Mouse (Mus musculus) CH12.LX (cell line): Measurements from ENCODE around the gene Zfp697. TPM values are rescaled to one million over a fixed set of nuclear protein-coding genes. Genes with fewer than 3 reads are reported as not detected.

Source experiments
- DNase-seq: peaks from one replicate; pipeline ENCODE4 v3.0.0-alpha.2; 2013; ENCODE audit errors: extremely low read depth
- H3K27ac ChIP-seq: 2 replicates; pipeline ENCODE4 v1.5.1; 2012; ENCODE audit warnings: low read depth, mild to moderate bottlenecking, control low read depth, moderate library complexity; ENCODE audit not compliant: insufficient read depth
- H3K27me3 ChIP-seq: replicated peaks from 2 replicates; pipeline ENCODE3; 2012; ENCODE audit warnings: inconsistent platforms
- H3K36me3 ChIP-seq, 2 experiments: replicated peaks in 1 of 2; 2 replicates each; pipeline versions ENCODE3 to v1.6.1; 2012; ENCODE audit warnings: inconsistent platforms in 1 of 2, low read length in 1 of 2, mild to moderate bottlenecking in 1 of 2, mixed read lengths in 1 of 2, moderate library complexity in 1 of 2; ENCODE audit not compliant: control insufficient read depth in 1 of 2, insufficient read depth in 1 of 2
- H3K4me1 ChIP-seq, 2 experiments: 2 replicates each; pipeline ENCODE4 v1.6.1; 2012; ENCODE audit warnings: inconsistent platforms in 1 of 2, moderate library complexity in 1 of 2; ENCODE audit not compliant: insufficient read depth in 2 of 2, control insufficient read depth in 1 of 2
- H3K4me2 ChIP-seq: 2 replicates; pipeline ENCODE4 v1.6.1; 2012; ENCODE audit warnings: low read depth, mild to moderate bottlenecking, control low read depth; ENCODE audit not compliant: poor library complexity, insufficient read depth, severe bottlenecking
- H3K4me3 ChIP-seq, 3 experiments: fragments of 150-350 bp in 1 of 3; sonication (generic) in 1 of 3; replicated peaks in 1 of 3; 2 replicates each; pipeline versions ENCODE3 to v1.5.1; 2011 to 2012; ENCODE audit warnings: low read depth in 2 of 3, low read length in 2 of 3, mild to moderate bottlenecking in 2 of 3, moderate library complexity in 2 of 3, control low read depth in 1 of 3, improper control_type of control experiment in 1 of 3, inconsistent platforms in 1 of 3, mixed read lengths in 1 of 3; ENCODE audit not compliant: poor library complexity in 1 of 3
- H3K79me2 ChIP-seq: replicated peaks from 2 replicates; pipeline ENCODE4 v1.6.1; 2012; ENCODE audit warnings: mild to moderate bottlenecking, moderate library complexity; ENCODE audit not compliant: control insufficient read depth, poor library complexity, insufficient read depth, severe bottlenecking; ENCODE audit errors: extremely low read depth
- H3K9ac ChIP-seq: 2 replicates; pipeline ENCODE4 v1.6.1; 2012; ENCODE audit warnings: low read depth, mild to moderate bottlenecking, control low read depth, moderate library complexity; ENCODE audit not compliant: insufficient read depth
- H3K9me3 ChIP-seq: replicated peaks from 2 replicates; pipeline ENCODE3; 2012; ENCODE audit warnings: low read length, inconsistent platforms, mixed read lengths
- BHLHE40 ChIP-seq: IDR thresholded peaks from 2 replicates; pipeline ENCODE4 v1.6.1; 2011; ENCODE audit warnings: mild to moderate bottlenecking, low read depth, low read length, improper control_type of control experiment
- ELF1 ChIP-seq: IDR thresholded peaks from 2 replicates; pipeline ENCODE4 v1.6.1; 2014; ENCODE audit warnings: low read depth, mild to moderate bottlenecking, inconsistent platforms, low read length, improper control_type of control experiment
- EP300 ChIP-seq: IDR thresholded peaks from 2 replicates; pipeline ENCODE4 v1.6.1; 2011; ENCODE audit warnings: low read length, improper control_type of control experiment
- ETS1 ChIP-seq: conservative IDR thresholded peaks from 2 replicates; pipeline ENCODE4 v1.6.1; 2012; ENCODE audit warnings: low read depth, mild to moderate bottlenecking, inconsistent platforms, low read length, improper control_type of control experiment, moderate library complexity
- HCFC1 ChIP-seq: IDR thresholded peaks from 2 replicates; pipeline ENCODE4 v1.6.1; 2012; ENCODE audit warnings: low read depth, mild to moderate bottlenecking, inconsistent platforms, low read length, improper control_type of control experiment
- IRF4 ChIP-seq: IDR thresholded peaks from 2 replicates; pipeline ENCODE4 v1.6.1; 2014; ENCODE audit warnings: low read depth, mild to moderate bottlenecking, inconsistent platforms, low read length, improper control_type of control experiment
- KAT2A ChIP-seq: IDR thresholded peaks from 2 replicates; pipeline ENCODE4 v1.6.1; 2012; ENCODE audit warnings: low read length, improper control_type of control experiment, inconsistent platforms; ENCODE audit not compliant: insufficient replicate concordance
- MAX ChIP-seq: IDR thresholded peaks from 2 replicates; pipeline ENCODE4 v1.6.1; 2011; ENCODE audit warnings: low read length, improper control_type of control experiment
- MEF2A ChIP-seq: IDR thresholded peaks from 2 replicates; pipeline ENCODE4 v1.6.1; 2014; ENCODE audit warnings: low read depth, mild to moderate bottlenecking, inconsistent platforms, low read length, improper control_type of control experiment, borderline replicate concordance
- MXI1 ChIP-seq: IDR thresholded peaks from 2 replicates; pipeline ENCODE4 v1.6.1; 2011; ENCODE audit warnings: mild to moderate bottlenecking, low read depth, low read length, improper control_type of control experiment
- MYC ChIP-seq: IDR thresholded peaks from 2 replicates; pipeline ENCODE4 v1.6.1; 2011; ENCODE audit warnings: low read depth, mild to moderate bottlenecking, improper control_type of control experiment, low read length
- NRF1 ChIP-seq: IDR thresholded peaks from 2 replicates; pipeline ENCODE4 v1.6.1; 2014; ENCODE audit warnings: low read depth, mild to moderate bottlenecking, inconsistent platforms, low read length, improper control_type of control experiment, moderate library complexity
- PAX5 ChIP-seq: IDR thresholded peaks from 2 replicates; pipeline ENCODE4 v1.6.1; 2012; ENCODE audit warnings: low read length, inconsistent platforms, mixed read lengths
- RCOR1 ChIP-seq: conservative IDR thresholded peaks from 2 replicates; pipeline ENCODE4 v1.6.1; 2012; ENCODE audit warnings: low read depth, mild to moderate bottlenecking, inconsistent platforms, low read length, improper control_type of control experiment
- SIN3A ChIP-seq: IDR thresholded peaks from 2 replicates; pipeline ENCODE4 v1.6.1; 2012; ENCODE audit warnings: low read length, improper control_type of control experiment, inconsistent platforms
- TBP ChIP-seq: conservative IDR thresholded peaks from 2 replicates; pipeline ENCODE4 v1.6.1; 2011; ENCODE audit warnings: low read depth, low read length, improper control_type of control experiment
- TCF12 ChIP-seq: IDR thresholded peaks from 2 replicates; pipeline ENCODE4 v1.6.1; 2014; ENCODE audit warnings: low read depth, mild to moderate bottlenecking, inconsistent platforms, low read length, improper control_type of control experiment
- USF1 ChIP-seq: IDR thresholded peaks from 2 replicates; pipeline ENCODE4 v1.6.1; 2014; ENCODE audit warnings: low read depth, mild to moderate bottlenecking, inconsistent platforms, low read length, improper control_type of control experiment
- USF2 ChIP-seq: conservative IDR thresholded peaks from 2 replicates; pipeline ENCODE4 v1.6.1; 2011; ENCODE audit warnings: low read depth, low read length, improper control_type of control experiment
- ZMIZ1 ChIP-seq: IDR thresholded peaks from 2 replicates; pipeline ENCODE4 v1.6.1; 2012; ENCODE audit warnings: low read depth, mild to moderate bottlenecking, inconsistent platforms, low read length, improper control_type of control experiment
- dilution Hi-C: fragments of 300-500 bp; cut with MboI; formaldehyde crosslinking; loops from 2 replicates; pipeline ENCODE4 v1.14.3; 2020; ENCODE audit warnings: low sequenced_read_pairs; ENCODE audit not compliant: extremely low pct_unique_long_range_greater_than_20kb, extremely low pct_ligation_motif_present
- in situ Hi-C: fragments of 300-500 bp; cut with MboI; formaldehyde crosslinking; loops from 3 replicates; pipeline ENCODE4 v1.14.3; 2019; ENCODE audit warnings: low sequenced_read_pairs, low pct_ligation_motif_present, low pct_unique_long_range_greater_than_20kb, mixed read lengths
- polyA plus RNA-seq: library from polyadenylated mRNA; unstranded; fragments of >175 nt; gene quantifications from 2 replicates; pipeline ENCODE4 v1.2.1, GENCODE M21; 2012; ENCODE audit warnings: low read depth; ENCODE audit not compliant: insufficient read length
- total RNA-seq, 2 experiments: library from RNA; depleted of rRNA; stranded (reverse); fragments of 300-350 nt in 1 of 2; fragments of >200 nt in 1 of 2; gene quantifications; 2 replicates each; pipeline ENCODE4 v1.2.3; 2012 to 2014

The Zfp697 gene
- total and polyA plus RNA-seq, 3 experiments: not detected

DNA sequence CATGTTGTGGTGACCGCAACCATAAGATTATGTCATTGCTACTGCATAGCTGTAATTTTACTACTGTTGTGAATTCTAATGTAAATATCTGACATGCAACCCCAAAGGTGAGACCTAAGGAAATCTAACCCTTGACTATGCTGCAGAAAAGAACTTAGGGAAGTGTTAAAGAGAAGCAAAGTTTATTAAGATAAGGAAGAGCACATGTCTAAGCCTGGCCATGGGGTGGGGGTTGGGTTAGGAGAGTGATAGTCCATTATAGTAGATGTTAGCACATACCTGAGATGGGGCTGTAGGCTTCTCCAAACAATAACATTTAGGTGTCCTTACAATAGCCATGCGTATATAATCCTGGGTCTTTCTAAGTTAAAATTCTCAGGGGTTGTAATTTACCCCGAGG, 39.0 kb upstream of the Zfp697 start:
- TF ChIP-seq NRF1: no peak
- no peak overlapping the region for H3K27ac ChIP-seq
- dilution Hi-C loops (no loop called here), in situ Hi-C loops (loop anchor here (25.0 kb wide), 1 partner anchor 581 kb away; no protein-coding TSS in a partner anchor)
- H3K36me3 ChIP-seq: no peaks in the 10 kb centered on the region
- no peaks in the 10 kb centered on the region for H3K27me3 ChIP-seq
- H3K9me3 ChIP-seq: no peaks in the 10 kb centered on the region
- H3K79me2 ChIP-seq: peaks cover 12% of the 10 kb centered on the region
- no peak for DNase-seq
- H3K9ac ChIP-seq: no peak overlapping the region
- H3K4me3 ChIP-seq: no peak overlapping the region
- peaks cover 4 to 16% of the 10 kb centered on the region in 2 experiments; a peak in 3 of 4 replicates for H3K4me1 ChIP-seq
- H3K4me2 ChIP-seq: no peak overlapping the region

DNA sequence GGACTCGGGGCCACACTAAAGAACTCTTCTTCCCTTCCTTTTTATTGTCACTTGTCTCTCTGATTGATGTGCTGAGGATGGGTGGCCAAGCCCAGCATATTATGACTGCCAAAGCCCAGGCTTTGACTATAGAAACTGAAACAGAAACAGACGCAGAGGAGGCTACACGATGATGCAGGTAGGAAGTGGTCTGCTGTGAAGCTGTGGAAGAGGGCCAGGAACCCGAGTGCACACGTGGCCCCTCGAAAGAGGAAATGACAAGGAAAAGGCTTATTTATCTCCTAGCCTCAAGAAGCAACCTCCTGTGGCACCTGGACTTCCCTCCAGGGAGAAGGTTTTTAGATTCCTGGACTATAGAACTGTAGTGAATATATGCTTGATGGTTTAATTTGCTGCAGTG, 34.2 kb upstream of the Zfp697 start:
- dilution Hi-C loops: no loop called here
- no peaks in the 10 kb centered on the region for H3K9me3 ChIP-seq
- peak overlapping the region; percentile 95 for H3K4me2 ChIP-seq
- H3K27me3 ChIP-seq: peaks cover 2% of the 10 kb centered on the region
- peak overlapping the region in 2 of 3 experiments; percentile 7 to 45 for H3K4me3 ChIP-seq
- peak; percentile 73; the same call in 1 of the 2 replicates for TF ChIP-seq SIN3A
- no peak for TF ChIP-seq KAT2A
- TF ChIP-seq MAX: peak; percentile 93
- TF ChIP-seq MXI1: peak; percentile 77
- no peak for TF ChIP-seq TBP
- peak; percentile 85 for TF ChIP-seq BHLHE40
- TF ChIP-seq MEF2A: peak; percentile 46
- TF ChIP-seq EP300: peak; percentile 65; the same call in 1 of the 2 replicates
- TF ChIP-seq ETS1: peak; percentile 81
- TF ChIP-seq ZMIZ1: no peak
- TF ChIP-seq USF2: peak; percentile 70
- TF ChIP-seq TCF12: peak; percentile 64; the same call in 1 of the 2 replicates
- TF ChIP-seq ELF1: peak; percentile 78
- peak; percentile 76 for TF ChIP-seq USF1
- peak; percentile 44 for TF ChIP-seq HCFC1
- TF ChIP-seq MYC: peak; percentile 88
- TF ChIP-seq IRF4: peak; percentile 87
- TF ChIP-seq PAX5: no peak
- no peak; the same call in 1 of the 2 replicates for TF ChIP-seq RCOR1
- TF ChIP-seq, all 38 proteins: peak for 14
- no peaks in the 10 kb centered on the region for H3K36me3 ChIP-seq
- in situ Hi-C loops: loop anchor here (25.0 kb wide), 1 partner anchor 586 kb away; no protein-coding TSS in a partner anchor
- no peaks in the 10 kb centered on the region for H3K79me2 ChIP-seq
- peak overlapping the region; percentile 45; the same call in 1 of the 2 replicates for H3K9ac ChIP-seq
- H3K4me1 ChIP-seq: peaks cover 9 to 23% of the 10 kb centered on the region in 2 experiments; a peak in 3 of 4 replicates
- H3K27ac ChIP-seq: peak overlapping the region; percentile 19; the same call in 1 of the 2 replicates
- peak; percentile 81 for DNase-seq
